Mouse (Mus musculus) MEL (cell line): Measurements from ENCODE around the gene Il27ra.

ENCODE experiments used
- CTCF ChIP-seq, 3 experiments: IDR thresholded peaks in 2 of 3; conservative IDR thresholded peaks in 1 of 3; 2 replicates each; pipeline ENCODE4 v1.5.1; 2011 to 2012; ENCODE audit warnings: low read length in 3 of 3, low read depth in 2 of 3, mild to moderate bottlenecking in 2 of 3, improper control_type of control experiment in 1 of 3, inconsistent platforms in 1 of 3, mixed read lengths in 1 of 3, moderate library complexity in 1 of 3; ENCODE audit not compliant: control insufficient read depth in 1 of 3, insufficient read depth in 1 of 3, poor library complexity in 1 of 3, severe bottlenecking in 1 of 3
- E2F4 ChIP-seq: IDR thresholded peaks from 2 replicates; pipeline ENCODE4 v1.6.1; 2011; ENCODE audit warnings: low read depth, low read length, improper control_type of control experiment, borderline replicate concordance
- GABPA ChIP-seq: IDR thresholded peaks from 2 replicates; pipeline ENCODE4 v1.6.1; 2012; ENCODE audit warnings: low read depth, mild to moderate bottlenecking, inconsistent platforms, low read length, improper control_type of control experiment, moderate library complexity
- GATA1 ChIP-seq: IDR thresholded peaks from 2 replicates; pipeline ENCODE4 v1.6.1; 2011; ENCODE audit warnings: low read depth, low read length, improper control_type of control experiment
- MEF2A ChIP-seq: IDR thresholded peaks from 2 replicates; pipeline ENCODE4 v1.6.1; 2014; ENCODE audit warnings: low read depth, mild to moderate bottlenecking, inconsistent platforms, low read length, improper control_type of control experiment; ENCODE audit not compliant: poor library complexity, insufficient replicate concordance, severe bottlenecking; ENCODE audit errors: extremely low read depth
- MYC ChIP-seq: IDR thresholded peaks from 2 replicates; pipeline ENCODE4 v1.6.1; 2011; ENCODE audit warnings: low read depth, mild to moderate bottlenecking, low read length, improper control_type of control experiment, moderate library complexity
- POLR2A ChIP-seq, 2 experiments: IDR thresholded peaks; 2 replicates each; pipeline ENCODE4 v1.6.1; 2011 to 2012; ENCODE audit warnings: low read length in 2 of 2, mild to moderate bottlenecking in 2 of 2, control low read depth in 1 of 2, improper control_type of control experiment in 1 of 2, low read depth in 1 of 2, moderate library complexity in 1 of 2; ENCODE audit not compliant: control insufficient read depth in 1 of 2, insufficient read depth in 1 of 2, poor library complexity in 1 of 2
- RAD21 ChIP-seq: IDR thresholded peaks from 2 replicates; pipeline ENCODE4 v1.6.1; 2011; ENCODE audit warnings: mild to moderate bottlenecking, low read depth, low read length, improper control_type of control experiment
- TAL1 ChIP-seq: IDR thresholded peaks from 2 replicates; pipeline ENCODE4 v1.6.1; 2012; ENCODE audit warnings: mild to moderate bottlenecking, inconsistent platforms, low read length, moderate library complexity, mixed read lengths
- TBP ChIP-seq: IDR thresholded peaks from 2 replicates; pipeline ENCODE4 v1.8.0; 2011; ENCODE audit warnings: low read depth, low read length, improper control_type of control experiment
- TCF12 ChIP-seq: IDR thresholded peaks from 2 replicates; pipeline ENCODE4 v1.6.1; 2014; ENCODE audit warnings: low read depth, mild to moderate bottlenecking, inconsistent platforms, low read length, improper control_type of control experiment, moderate library complexity
- USF2 ChIP-seq, 2 experiments: IDR thresholded peaks; 2 replicates each; pipeline ENCODE4 v1.6.1; 2011 to 2012; ENCODE audit warnings: improper control_type of control experiment in 2 of 2, low read length in 2 of 2, borderline replicate concordance in 1 of 2, inconsistent platforms in 1 of 2, low read depth in 1 of 2, mild to moderate bottlenecking in 1 of 2; ENCODE audit not compliant: insufficient read depth in 1 of 2
- ZC3H11A ChIP-seq: IDR thresholded peaks from 2 replicates; pipeline ENCODE4 v1.6.1; 2012; ENCODE audit warnings: low read depth, mild to moderate bottlenecking, inconsistent platforms, low read length, improper control_type of control experiment
- ZNF384 ChIP-seq: IDR thresholded peaks from 2 replicates; pipeline ENCODE4 v1.6.1; 2012; ENCODE audit warnings: low read depth, mild to moderate bottlenecking, inconsistent platforms, low read length, improper control_type of control experiment

GRCm38 (mm10) chr8:84011705-84012498 lies 30.5 kb downstream of the Il27ra start, which contains the start of gene 2210011C24Rik:
- no peak for TF ChIP-seq TBP
- TF ChIP-seq TAL1: no peak
- TF ChIP-seq ZC3H11A: no peak
- TF ChIP-seq USF2 (IDR thresholded peaks at IDR 0.05; ENCODE audit: borderline replicate concordance in 1 of 2, insufficient read depth in 1 of 2, low read depth in 1 of 2, low read length in 2 of 2): no peak
- no peak for TF ChIP-seq MEF2A
- no peak for TF ChIP-seq GABPA
- TF ChIP-seq TCF12: no peak
- TF ChIP-seq GATA1: no peak
- TF ChIP-seq POLR2A (IDR thresholded peaks at IDR 0.05; ENCODE audit: control insufficient read depth in 1 of 2, insufficient read depth in 1 of 2, low read depth in 1 of 2, low read length in 2 of 2, poor library complexity in 1 of 2): no peak
- no peak for TF ChIP-seq CTCF (IDR thresholded peaks at IDR 0.05 in 2 of 3, conservative IDR thresholded peaks at IDR 0.05 in 1 of 3; ENCODE audit: control insufficient read depth in 1 of 3, insufficient read depth in 1 of 3, low read depth in 2 of 3, low read length in 3 of 3, poor library complexity in 1 of 3, severe bottlenecking in 1 of 3)
- no peak for TF ChIP-seq MYC
- no peak for TF ChIP-seq E2F4
- TF ChIP-seq ZNF384: no peak
- no peak for TF ChIP-seq RAD21
